Mouse (Mus musculus) midbrain, embryonic 13.5 days (tissue): ENCODE results near the gene Birc2. TPM values are rescaled to one million over a fixed set of nuclear protein-coding genes. Genes with fewer than 3 reads are reported as not detected.

Experiments
- ATAC-seq: fragments of 200-750 bp; cut with Nextera tagmentation; 2 replicates; pipeline ENCODE4 v1.8.0; 2017; ENCODE audit warnings: mild to moderate bottlenecking, moderate TSS enrichment, moderate library complexity
- H3K27ac ChIP-seq: fragments of 300-500 bp; sonication (generic); 2 replicates; pipeline ENCODE4 v1.5.1; 2015; ENCODE audit warnings: inconsistent platforms, mild to moderate bottlenecking, moderate library complexity
- H3K27me3 ChIP-seq: fragments of 300-500 bp; sonication (generic); 2 replicates; pipeline ENCODE4 v1.6.1; 2015; ENCODE audit warnings: mild to moderate bottlenecking, inconsistent platforms
- H3K36me3 ChIP-seq: fragments of 300-500 bp; sonication (generic); 2 replicates; pipeline ENCODE4 v1.6.1; 2015; ENCODE audit warnings: mild to moderate bottlenecking, inconsistent platforms
- H3K4me1 ChIP-seq: fragments of 300-500 bp; sonication (generic); replicated peaks from 2 replicates; pipeline ENCODE4 v1.6.1; 2015; ENCODE audit warnings: inconsistent platforms
- H3K4me2 ChIP-seq: fragments of 300-500 bp; sonication (generic); replicated peaks from 2 replicates; pipeline ENCODE4 v1.6.1; 2015; ENCODE audit warnings: moderate library complexity, mild to moderate bottlenecking, inconsistent platforms
- H3K4me3 ChIP-seq: fragments of 300-500 bp; sonication (generic); replicated peaks from 2 replicates; pipeline ENCODE4 v1.5.1; 2015; ENCODE audit warnings: mild to moderate bottlenecking, inconsistent platforms
- H3K9ac ChIP-seq: fragments of 300-500 bp; sonication (generic); replicated peaks from 2 replicates; pipeline ENCODE4 v1.6.1; 2015; ENCODE audit warnings: mild to moderate bottlenecking, inconsistent platforms
- H3K9me3 ChIP-seq: fragments of 300-500 bp; sonication (generic); 2 replicates; pipeline ENCODE4 v1.6.1; 2016; ENCODE audit warnings: mild to moderate bottlenecking, inconsistent platforms
- WGBS: fragments of 180-500 bp; shearing (Covaris S2); methylation state at CpG from one replicate; pipeline ENCODE4 v1.1.7; 2015; 5-methylcytosine and 5-hydroxymethylcytosine counted together
- polyA plus RNA-seq: library from polyadenylated mRNA; unstranded; fragments of >200 nt; fragmentation: Nextera tagmentation; extraction: Ambion mirVana; gene quantifications from 2 replicates; pipeline ENCODE4 v1.2.1, GENCODE M21; 2015

Birc2 gene
- polyA plus RNA-seq, 1 experiment from 2014 or later = 50.7 TPM

DNA sequence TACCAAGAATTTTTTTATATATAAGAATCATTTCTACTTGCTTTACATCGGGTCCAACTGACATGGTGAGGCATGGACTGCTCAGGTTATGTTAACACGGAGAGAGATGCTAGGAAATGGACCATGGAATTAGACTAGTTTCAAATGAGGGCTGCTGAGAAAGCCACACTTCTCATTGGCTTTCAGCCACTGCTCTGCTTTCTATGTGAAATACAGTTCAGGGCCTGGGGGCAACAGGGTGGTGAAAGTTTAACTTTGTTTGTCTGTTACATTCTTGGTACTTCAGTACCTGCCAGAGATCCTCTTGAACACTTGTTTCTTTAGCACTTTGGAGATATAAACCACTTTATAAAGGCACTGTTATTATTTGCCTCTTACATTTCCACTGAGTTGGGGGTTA lies 43.3 kb downstream of the Birc2 start:
- Histone ChIP-seq H3K4me1 (peaks cover 6% of the 10 kb centered on the region; the same call in 1 of the 2 replicates), H3K4me3 (no peak overlapping the region), H3K9me3 (no peaks in the 10 kb centered on the region), H3K27me3 (no peaks in the 10 kb centered on the region), H3K27ac (no peak overlapping the region), H3K4me2 (no peak overlapping the region), H3K36me3 (peaks cover 37% of the 10 kb centered on the region), H3K9ac (no peak overlapping the region)
- ATAC-seq = no peak
- WGBS = 97% methylated on average over 2 of the region's 2 CpGs

DNA sequence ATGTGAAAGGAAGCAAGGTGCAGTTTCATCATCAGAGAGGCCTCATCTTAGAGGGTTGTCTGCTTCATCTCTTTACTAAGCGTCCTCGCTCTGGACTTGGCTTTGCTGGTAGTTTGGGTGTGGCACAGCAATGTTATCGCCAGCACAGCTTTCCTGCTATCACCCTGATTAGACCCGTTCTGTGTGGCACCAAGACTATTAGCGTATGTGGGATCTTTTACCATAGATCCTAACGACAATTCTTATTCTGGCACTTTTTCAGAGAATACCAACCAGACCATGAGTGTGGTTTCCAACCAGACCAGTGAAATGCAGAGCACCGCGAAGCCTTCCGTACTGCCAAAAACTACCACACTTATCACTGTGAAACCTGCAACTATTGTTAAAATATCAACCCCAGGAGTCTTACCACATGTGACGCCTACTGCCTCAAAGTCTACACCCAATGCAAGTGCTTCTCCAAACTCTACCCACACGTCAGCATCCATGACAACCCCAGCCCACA lies 46.2 kb downstream of the Birc2 start:
- no peak overlapping the region for H3K9ac ChIP-seq
- H3K27ac ChIP-seq = no peak overlapping the region
- peaks cover 37% of the 10 kb centered on the region for H3K36me3 ChIP-seq
- no peaks in the 10 kb centered on the region for H3K4me1 ChIP-seq
- H3K9me3 ChIP-seq = no peaks in the 10 kb centered on the region
- no peak overlapping the region for H3K4me2 ChIP-seq
- H3K27me3 ChIP-seq = no peaks in the 10 kb centered on the region
- H3K4me3 ChIP-seq = no peak overlapping the region
- 96% methylated on average over 11 of the region's 11 CpGs for WGBS
- no peak for ATAC-seq

DNA sequence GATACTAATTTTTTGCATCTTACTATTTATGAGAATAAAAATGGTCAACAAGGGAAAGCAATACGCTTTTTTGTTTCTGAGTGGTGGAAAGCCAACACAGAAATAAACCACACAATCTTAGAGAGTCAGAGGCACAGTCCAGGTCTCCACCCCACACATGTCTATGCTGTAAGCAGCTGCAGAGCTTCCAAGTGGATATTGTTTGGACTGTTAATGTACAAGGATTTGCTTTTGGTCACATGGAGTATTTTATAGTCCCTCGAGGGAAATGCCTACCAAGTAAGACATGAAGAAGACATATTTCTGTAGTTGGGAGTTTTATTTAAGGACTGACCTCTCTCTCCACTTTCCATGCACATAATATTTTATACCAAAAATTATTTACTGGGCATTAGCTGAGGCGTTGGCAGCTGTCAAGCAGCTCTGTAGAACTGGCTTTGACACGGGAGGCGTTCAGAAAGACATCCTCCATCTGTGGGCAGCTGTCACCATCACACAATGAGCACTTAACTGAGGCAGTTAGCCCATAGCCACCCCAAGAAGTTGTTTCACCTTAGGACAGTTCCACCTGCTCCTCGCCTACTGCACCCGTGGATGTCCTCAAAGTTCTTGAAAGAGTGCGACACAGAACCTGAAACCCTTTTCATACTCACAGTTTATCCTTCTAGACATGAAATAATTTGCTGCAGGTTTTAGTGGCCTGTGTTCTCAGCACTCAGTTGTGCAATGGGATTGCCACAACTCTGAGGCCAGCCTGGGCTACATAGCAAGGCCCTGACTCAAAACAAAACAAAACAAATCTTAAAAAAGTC lies 46.9 kb downstream of the Birc2 start:
- H3K9ac ChIP-seq = no peak overlapping the region
- 93% methylated on average over 8 of the region's 8 CpGs for WGBS
- no peak overlapping the region for H3K4me3 ChIP-seq
- H3K27ac ChIP-seq = no peak overlapping the region
- no peak overlapping the region for H3K4me2 ChIP-seq
- ATAC-seq = no peak
- no peaks in the 10 kb centered on the region for H3K27me3 ChIP-seq
- peaks cover under 1% of the 10 kb centered on the region; the same call in 1 of the 2 replicates for H3K4me1 ChIP-seq
- no peaks in the 10 kb centered on the region for H3K9me3 ChIP-seq
- H3K36me3 ChIP-seq = peaks cover 35% of the 10 kb centered on the region

DNA sequence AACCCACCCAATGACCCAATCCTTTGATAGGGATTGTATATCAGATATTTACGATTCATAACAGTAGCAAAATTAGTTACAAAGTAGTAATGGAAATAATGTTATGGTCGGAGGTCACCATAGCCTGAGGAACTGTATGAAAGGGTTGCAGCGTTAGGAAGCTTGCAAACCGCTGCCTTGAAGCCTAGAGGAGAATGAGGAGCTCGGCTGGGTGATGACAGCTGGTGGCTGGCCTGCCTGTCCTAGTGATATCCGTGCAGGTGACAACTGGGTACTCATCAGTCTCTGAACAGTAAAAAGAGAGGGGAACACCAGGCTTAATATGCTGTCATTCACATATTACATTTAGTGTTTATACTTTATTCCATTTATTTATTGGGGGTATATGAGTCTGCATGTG lies 48.5 kb downstream of the Birc2 start:
- Histone ChIP-seq H3K9ac (no peak overlapping the region), H3K27me3 (no peaks in the 10 kb centered on the region), H3K4me3 (no peak overlapping the region), H3K36me3 (peaks cover 28% of the 10 kb centered on the region; the same call in 1 of the 2 replicates), H3K9me3 (no peaks in the 10 kb centered on the region), H3K4me1 (peaks cover 8% of the 10 kb centered on the region), H3K27ac (no peak overlapping the region), H3K4me2 (no peak overlapping the region)
- 90% methylated on average over 6 of the region's 6 CpGs for WGBS
- ATAC-seq = no peak

DNA sequence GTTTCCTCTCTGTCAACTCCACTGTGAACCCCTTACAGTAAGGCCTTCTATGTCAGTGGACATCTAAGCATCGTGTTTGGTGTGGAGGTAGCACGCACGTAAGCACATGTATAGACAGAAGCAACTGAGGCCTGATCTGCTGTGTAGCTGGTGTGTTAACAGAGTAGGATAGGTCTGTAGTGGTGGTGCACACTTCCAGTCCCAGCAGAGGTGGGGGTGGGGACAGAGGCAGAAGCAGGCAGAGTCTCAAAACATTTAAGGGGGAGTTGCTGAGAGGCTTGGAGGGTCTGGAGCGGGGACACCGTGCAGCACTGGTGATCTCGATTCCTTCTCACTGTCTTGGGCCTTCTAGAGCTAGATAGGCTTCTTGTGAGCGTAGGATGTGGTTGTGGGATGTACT lies 50.8 kb downstream of the Birc2 start:
- no peaks in the 10 kb centered on the region for H3K9me3 ChIP-seq
- WGBS = 91% methylated on average over 7 of the region's 7 CpGs
- ATAC-seq = peak; percentile 7; the same call in 1 of the 2 replicates
- H3K4me2 ChIP-seq = no peak overlapping the region
- peaks cover 8% of the 10 kb centered on the region for H3K4me1 ChIP-seq
- H3K27ac ChIP-seq = no peak overlapping the region
- H3K27me3 ChIP-seq = no peaks in the 10 kb centered on the region
- peaks cover 17% of the 10 kb centered on the region; the same call in 1 of the 2 replicates for H3K36me3 ChIP-seq
- no peak overlapping the region for H3K4me3 ChIP-seq
- no peak overlapping the region for H3K9ac ChIP-seq

DNA sequence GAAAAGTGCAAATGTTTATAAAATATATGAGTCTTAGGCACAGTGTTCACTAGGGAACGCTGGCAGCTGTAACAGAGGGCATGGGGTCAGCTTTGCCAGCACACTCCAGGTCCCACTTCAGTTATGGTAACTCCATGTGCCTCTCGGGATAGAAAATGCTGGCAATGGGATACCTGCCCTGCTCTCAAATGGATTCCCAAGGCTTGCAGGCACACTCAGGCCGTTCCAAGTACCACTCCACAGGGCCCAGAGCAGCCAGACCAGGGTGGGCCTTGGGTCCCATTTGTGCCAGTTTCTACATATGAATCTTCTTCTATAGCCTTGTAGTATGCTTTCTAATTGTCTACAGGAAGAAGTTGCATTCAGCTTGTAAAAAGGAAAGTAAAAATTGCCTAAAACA lies 51.5 kb downstream of the Birc2 start:
- H3K4me3 ChIP-seq = no peak overlapping the region
- no peak overlapping the region for H3K9ac ChIP-seq
- peaks cover 10% of the 10 kb centered on the region; the same call in 1 of the 2 replicates for H3K36me3 ChIP-seq
- H3K4me1 ChIP-seq = peaks cover 8% of the 10 kb centered on the region
- H3K9me3 ChIP-seq = no peaks in the 10 kb centered on the region
- no peaks in the 10 kb centered on the region for H3K27me3 ChIP-seq
- ATAC-seq = no peak
- WGBS = 87% methylated on average over 3 of the region's 3 CpGs
- no peak overlapping the region for H3K27ac ChIP-seq
- H3K4me2 ChIP-seq = no peak overlapping the region

DNA sequence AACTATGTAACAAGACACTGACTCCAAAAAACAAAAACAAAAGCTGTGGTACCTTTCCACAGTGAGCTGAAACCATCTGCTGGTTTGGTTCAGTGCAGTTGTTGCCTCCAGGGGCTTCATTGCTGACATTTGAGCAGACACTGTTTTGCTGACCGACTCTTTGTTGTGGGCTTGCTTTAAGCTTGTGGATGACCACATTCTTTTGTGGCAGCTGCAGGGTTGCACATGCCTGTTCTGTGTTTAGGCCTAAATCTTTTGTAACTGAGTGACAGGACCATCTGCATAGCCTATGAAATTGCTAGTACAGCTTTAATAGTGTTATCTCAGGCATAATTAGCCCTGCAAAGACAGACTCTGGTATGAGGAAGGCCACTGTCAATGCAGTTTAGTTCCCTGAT lies 52.2 kb downstream of the Birc2 start:
- no peak overlapping the region for H3K4me3 ChIP-seq
- no peak overlapping the region for H3K9ac ChIP-seq
- peak; percentile 46 for ATAC-seq
- no peaks in the 10 kb centered on the region for H3K9me3 ChIP-seq
- H3K4me1 ChIP-seq = peaks cover 8% of the 10 kb centered on the region
- peak overlapping the region; percentile 51 for H3K27ac ChIP-seq
- WGBS = 25% methylated on average over 1 of the region's 1 CpGs
- no peak overlapping the region for H3K4me2 ChIP-seq
- 0 out of 2 replicates have a peak, but pooled peaks cover 8% of the 10 kb centered on the region for H3K36me3 ChIP-seq
- H3K27me3 ChIP-seq = no peaks in the 10 kb centered on the region

DNA sequence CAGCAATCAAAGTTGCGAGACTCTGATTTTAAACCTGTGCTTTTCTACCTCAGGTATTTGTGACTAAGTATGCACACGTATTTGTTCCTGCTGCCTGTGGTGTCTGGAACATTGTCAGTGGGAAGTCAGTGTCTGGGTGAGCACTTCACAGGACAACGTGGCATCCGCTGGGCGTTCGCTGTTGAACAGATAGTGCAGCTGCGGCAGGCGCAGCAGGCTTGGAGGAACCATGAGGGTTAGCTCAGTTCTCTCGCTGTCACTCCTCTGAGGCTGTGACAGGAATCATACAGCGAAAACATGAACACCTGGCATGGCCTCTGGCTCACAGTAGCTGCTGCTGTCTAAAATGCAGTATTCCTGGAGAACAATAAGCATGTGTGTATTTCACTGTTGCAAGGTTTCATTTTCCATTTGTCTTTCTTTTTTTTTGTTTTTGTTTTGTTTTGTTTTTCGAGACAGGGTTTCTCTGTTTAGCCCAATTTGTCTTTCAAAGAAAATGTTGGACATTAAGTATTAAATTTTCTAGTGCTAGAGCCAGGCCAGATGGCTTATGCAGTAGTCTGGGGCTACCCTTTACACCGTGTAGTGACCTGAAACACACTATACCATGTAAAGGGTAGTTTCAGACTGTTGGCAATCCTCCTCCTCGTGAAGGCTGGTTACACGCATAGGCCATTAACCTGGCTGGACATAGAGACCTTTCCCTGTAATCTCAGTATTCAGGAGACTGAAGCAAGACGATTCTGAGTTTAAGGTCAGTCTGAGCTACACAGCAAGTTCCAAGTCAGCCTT lies 52.8 kb downstream of the Birc2 start:
- Histone ChIP-seq H3K4me3 (no peak overlapping the region), H3K4me2 (no peak overlapping the region), H3K27ac (peak overlapping the region; percentile 51), H3K9me3 (no peaks in the 10 kb centered on the region), H3K27me3 (no peaks in the 10 kb centered on the region), H3K36me3 (0 out of 2 replicates have a peak, but pooled peaks cover 5% of the 10 kb centered on the region), H3K4me1 (peaks cover 8% of the 10 kb centered on the region), H3K9ac (no peak overlapping the region)
- no peak for ATAC-seq
- WGBS = 83% methylated on average over 15 of the region's 15 CpGs

DNA sequence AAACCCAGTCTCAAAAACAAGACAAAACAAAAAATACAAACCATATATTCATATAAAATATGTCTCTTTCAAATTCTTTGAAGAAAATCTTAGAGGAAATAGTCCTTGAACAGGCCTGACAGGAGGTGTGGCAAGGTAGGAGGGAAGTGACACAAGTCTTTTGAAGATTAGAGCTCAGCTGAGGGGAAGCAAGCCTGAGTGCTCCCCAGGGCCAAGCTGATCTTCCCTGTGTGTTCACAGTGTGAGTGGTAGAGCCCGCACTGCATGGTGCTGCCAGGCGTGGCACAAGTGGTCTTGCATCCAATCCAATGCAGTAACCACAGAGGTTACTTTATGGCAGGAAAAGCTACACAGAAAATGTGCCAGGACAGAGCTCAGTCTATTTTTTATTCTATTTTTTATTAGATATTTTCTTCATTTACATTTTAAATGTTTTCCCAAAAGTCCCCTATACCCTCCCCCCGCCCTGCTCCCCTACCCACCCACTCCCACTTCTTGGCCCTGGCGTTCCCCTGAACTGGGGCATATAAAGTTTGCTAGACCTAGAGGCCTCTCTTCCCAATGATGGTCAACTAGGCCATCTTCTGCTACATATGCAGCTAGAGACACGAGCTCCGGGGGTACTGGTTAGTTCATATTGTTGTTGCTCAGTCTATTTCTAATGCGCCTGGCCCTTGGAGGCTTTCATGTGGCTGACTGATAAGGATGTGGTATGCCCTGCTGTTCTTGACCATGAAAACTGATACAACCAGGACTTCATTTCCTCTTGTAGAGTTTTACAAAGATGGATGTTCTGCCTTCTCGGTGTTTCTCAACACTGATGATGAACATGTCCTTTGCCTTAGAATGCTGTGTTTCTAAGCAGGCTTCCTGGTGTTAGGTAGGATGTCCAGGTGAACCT lies 56.4 kb downstream of the Birc2 start:
- H3K27me3 ChIP-seq = no peaks in the 10 kb centered on the region
- ATAC-seq = no peak
- no peak overlapping the region for H3K9ac ChIP-seq
- H3K4me2 ChIP-seq = no peak overlapping the region
- peaks cover 8% of the 10 kb centered on the region for H3K4me1 ChIP-seq
- H3K27ac ChIP-seq = no peak overlapping the region
- H3K9me3 ChIP-seq = no peaks in the 10 kb centered on the region
- no peak overlapping the region for H3K4me3 ChIP-seq
- 94% methylated on average over 8 of the region's 8 CpGs for WGBS
- 0 out of 2 replicates have a peak, but pooled peaks cover 5% of the 10 kb centered on the region for H3K36me3 ChIP-seq

DNA sequence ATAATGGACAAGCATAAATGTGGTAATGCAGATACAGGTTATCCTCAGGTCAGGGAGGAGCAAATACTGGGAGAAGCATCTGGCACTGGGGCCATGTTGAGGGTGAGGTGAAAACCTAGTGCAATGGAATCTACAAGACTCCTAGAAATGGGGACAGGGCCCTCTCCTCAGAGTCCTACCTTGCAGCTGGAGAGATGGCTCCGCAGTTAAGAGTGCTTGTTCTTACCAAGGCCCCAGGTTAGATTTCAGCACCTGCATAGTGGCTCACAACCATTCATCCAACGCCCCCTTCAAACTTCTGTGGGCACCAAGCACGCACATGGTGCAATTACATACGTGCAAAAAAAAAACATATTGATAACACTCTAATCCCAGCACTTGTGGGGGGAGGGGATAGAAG lies 57.1 kb downstream of the Birc2 start:
- H3K36me3 ChIP-seq = 0 out of 2 replicates have a peak, but pooled peaks cover 5% of the 10 kb centered on the region
- no peaks in the 10 kb centered on the region for H3K9me3 ChIP-seq
- H3K4me2 ChIP-seq = no peak overlapping the region
- no peak overlapping the region for H3K9ac ChIP-seq
- H3K4me3 ChIP-seq = no peak overlapping the region
- ATAC-seq = no peak
- H3K4me1 ChIP-seq = peaks cover 6% of the 10 kb centered on the region
- WGBS = 94% methylated on average over 4 of the region's 4 CpGs
- no peaks in the 10 kb centered on the region for H3K27me3 ChIP-seq
- H3K27ac ChIP-seq = no peak overlapping the region

DNA sequence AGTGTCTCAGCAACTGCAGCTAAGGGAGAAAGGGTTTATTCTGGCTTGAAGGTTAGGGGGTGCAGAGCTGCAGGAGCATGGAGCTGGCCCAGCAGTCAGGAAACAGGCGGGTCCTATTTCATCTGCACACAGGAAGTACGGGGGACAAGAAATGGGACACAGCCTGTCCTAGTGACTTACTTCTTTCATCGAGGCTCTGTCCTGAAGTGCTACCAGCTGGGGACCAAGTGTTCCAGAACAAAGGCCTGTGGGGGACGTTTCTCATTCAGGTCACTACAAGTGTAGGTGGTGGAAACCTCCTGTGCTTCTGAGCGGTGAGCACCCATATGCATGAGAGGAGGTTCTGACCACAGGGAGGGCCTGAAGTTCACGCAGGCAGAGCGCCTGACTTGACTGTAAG lies 58.1 kb downstream of the Birc2 start:
- 83% methylated on average over 7 of the region's 7 CpGs for WGBS
- peaks cover 7% of the 10 kb centered on the region; the same call in 1 of the 2 replicates for H3K36me3 ChIP-seq
- ATAC-seq = no peak
- H3K4me1 ChIP-seq = no peaks in the 10 kb centered on the region
- no peak overlapping the region for H3K4me2 ChIP-seq
- no peaks in the 10 kb centered on the region for H3K27me3 ChIP-seq
- H3K4me3 ChIP-seq = no peak overlapping the region
- H3K9me3 ChIP-seq = no peaks in the 10 kb centered on the region
- no peak overlapping the region for H3K27ac ChIP-seq
- no peak overlapping the region for H3K9ac ChIP-seq
